Mouse (Mus musculus) heart, adult 11 months (tissue): ENCODE measurements around the gene Plcg1.
A peak's percentile ranks its signal among the peaks of the same experiment; 100 is the strongest.

Source experiments
- DNase-seq: peaks from one replicate; pipeline ENCODE4 v3.0.0; 2022

Gene Plcg1

DNA sequence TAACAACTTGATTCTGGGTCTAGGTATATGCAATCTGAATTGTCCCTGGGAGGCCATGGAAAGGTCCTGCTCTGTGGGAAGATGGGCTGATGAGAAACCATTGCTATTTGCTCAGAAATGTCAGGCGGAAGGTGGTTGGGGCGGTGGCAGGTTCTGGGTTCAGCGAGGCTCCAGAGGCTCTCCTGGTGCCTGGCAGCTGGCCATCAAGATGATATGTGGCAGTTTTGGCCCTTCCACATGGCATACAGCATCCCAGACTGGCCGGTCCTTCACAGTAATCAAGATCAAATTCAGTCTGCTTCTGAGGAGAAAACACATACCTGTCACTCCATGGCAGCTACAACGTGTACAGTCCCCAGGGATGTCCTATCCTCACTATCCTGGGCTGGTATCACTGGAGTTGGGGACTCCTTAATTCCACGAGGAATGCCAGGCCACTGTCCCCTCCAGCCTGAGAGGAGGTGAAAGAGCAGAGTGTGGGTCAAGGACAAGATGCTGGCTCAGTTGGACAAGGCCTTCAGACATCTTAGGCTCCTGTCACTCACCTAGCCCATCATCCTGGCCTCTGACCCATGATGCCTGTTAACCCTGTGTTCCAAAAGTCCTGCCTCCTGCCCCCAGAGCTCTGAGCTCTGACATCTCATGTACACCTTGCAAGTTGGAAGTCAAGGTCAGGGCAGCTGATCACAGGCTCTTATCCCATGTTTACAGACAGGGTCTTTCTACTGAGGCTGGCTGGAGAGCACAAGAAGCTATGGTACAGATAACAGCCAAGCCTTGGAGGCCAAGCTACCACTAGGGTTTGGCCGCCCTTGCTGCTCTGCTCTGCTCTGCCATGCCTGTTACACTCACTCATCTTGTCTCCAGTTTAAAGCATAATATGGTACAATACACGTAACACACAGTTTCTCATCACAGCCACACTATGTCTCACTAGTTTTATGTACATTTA lies 40.5 kb downstream of the Plcg1 start:
- peak; percentile 88 for DNase-seq

DNA sequence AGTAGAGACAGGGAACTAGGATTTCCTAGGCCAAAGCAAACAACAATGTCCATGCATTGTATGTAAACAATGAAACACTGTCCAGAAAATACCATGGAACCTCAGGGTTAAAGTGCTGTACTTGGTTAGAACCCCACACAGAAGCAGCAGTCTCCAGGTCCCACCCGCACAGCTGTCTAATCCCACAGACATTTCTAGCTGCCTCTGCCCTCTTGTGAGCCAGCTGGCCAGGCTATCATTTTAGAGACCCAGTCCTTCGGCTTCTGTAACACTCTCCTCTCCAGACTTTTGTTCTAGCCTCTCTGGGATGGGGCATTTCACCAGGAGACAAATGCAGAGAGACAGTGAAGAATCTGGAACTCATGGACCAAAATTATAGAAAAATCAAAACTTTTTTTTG lies 46.9 kb downstream of the Plcg1 start:
- DNase-seq, result peak; percentile 81

DNA sequence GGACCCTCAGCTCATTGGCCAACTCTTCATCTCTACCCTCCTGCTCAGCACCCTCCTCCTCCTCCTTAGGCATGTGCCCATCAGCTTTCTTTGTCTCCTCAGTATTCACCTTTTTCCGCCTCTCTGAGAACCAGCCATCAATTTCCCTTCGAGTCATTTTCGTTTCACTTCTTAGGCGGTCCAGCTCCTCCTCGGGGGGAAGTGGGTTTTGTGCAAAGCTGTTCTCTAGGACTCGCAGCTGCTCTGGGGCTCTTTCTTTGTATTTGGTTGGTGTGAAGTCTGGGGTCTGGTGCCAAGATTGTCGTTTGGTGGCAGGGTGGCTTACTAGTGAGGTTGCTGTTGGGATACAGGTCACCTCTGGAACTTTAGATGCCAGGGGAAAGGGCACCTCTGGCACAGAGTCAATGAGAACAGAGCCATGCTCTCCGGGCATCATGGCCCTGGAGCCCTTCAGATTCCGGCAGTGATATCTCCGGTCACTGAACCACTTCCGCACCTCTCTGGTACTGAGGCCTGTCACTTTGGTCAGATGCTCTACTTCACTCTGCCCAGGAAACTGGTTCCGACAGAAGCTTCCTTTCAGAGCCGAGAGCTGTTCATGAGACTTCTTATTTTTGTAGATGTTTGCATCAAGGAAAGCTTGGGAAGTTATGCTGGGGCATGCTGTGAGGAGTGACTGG lies 49.2 kb downstream of the Plcg1 start:
- peak; percentile 87 for DNase-seq

DNA sequence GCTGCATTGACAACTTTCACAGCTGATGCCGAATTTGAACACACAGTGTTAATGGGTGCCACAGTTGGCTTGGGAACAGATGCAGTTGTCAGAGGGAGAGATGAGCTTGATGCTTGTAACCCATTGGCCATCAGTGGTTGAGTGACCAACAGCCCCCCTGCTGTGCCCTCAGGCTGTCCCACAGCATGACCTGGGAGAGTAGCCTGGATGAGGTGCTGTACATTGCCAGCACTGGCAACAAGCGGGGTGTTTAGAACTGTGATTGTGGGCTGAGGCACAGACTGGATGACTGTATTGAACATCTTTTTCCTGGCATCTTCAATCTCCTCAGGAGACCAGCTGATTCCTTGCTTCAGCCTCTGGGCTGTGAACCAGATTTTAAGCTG lies 49.7 kb downstream of the Plcg1 start:
- DNase-seq, result no peak

DNA sequence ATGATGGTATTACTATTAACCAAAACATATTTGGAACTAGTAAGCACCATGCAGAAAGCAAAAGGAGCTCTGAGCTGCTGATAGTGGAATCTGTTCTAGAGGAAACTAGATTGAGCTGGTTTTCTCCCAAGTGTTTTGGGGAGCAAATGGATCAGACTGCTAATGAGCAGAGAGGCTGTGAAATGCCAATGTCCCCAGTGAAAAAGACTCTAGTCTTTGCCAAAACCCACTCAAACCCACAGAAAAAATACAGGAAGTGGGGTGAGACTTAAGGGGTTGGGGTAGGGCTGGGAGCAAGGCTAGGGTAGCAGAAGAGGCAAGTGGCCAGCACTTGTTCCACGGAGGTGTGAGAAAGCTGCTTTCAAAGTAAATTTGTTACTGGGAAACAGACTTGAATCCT lies 55.2 kb downstream of the Plcg1 start:
- DNase-seq, result no peak

DNA sequence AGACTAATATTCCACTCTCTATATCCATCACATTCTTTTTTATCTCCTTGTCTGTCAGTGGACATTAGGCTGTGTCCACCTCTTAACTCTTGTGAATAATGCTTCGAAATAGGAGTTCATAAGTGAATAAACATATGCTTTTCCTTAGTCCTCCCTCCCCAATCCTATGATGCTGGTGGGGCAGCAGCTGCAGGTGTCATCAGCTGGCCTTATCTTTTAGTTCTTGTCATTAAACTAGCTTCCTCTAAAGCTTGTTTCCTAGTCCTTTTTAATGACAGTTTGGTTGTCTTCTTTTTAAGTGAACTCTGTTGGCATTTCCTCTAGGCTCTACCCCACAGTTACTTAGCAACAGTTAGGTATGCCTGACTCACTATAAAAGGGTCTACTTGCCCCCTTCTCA lies 57.9 kb downstream of the Plcg1 start:
- DNase-seq, result peak; percentile 92

DNA sequence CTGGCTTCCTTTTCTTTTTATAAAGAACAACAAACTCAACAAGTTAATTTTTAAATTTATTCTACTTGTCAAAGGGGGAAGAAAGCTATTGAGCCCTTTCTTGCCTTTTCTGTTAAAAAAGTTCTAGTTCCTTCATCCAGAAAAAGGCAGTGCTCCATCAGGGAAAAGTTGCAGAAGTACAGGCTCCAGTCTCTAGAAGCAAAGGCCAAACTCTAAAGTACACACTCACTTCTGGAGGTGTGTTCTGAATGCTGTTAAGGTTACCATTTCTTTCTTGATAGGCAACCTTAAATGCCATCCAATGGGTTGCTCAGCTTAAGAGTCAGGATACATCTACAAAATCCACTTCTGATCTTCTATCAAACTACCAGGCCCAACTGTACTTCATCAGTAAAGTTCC lies 58.6 kb downstream of the Plcg1 start:
- DNase-seq, result peak; percentile 34

DNA sequence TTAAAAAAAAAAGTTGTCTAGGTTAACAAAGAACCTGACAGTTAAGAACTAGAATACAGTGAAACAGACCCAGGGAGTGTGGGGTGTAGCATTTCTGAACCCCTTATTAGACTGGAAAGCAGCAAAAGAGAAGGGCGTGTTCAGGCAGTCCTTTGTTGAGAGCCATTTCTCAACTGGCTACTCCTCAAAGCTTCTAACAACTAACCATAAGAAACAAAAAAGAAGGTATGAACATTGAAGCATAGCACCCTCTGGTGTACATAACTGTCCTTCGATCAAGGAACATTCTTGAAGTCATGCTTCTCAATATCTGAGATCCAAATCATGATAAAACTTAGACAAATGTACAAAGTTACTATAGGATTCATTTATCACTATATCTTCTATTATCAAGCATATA lies 62.0 kb downstream of the Plcg1 start:
- peak; percentile 69 for DNase-seq

DNA sequence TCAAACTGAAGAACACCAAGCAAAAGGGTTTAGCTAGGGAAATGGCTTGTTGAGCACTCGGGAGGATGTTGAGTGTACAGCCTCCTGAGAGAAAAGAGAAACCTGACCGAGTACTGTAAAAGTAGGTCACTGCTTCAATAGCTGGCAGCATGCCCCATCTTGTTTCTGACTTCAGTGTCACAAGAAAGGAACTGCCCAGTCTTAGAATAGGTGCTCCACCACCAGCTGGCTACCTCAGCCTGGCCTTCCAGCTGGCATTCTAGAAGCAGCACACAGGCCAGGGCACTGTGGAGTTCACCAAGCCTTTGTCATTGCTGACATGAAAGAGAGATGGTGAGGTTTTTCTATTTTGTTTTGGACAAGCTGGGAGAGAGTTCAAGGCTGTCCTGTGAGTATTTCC lies 65.9 kb downstream of the Plcg1 start:
- DNase-seq, result peak; percentile 97

DNA sequence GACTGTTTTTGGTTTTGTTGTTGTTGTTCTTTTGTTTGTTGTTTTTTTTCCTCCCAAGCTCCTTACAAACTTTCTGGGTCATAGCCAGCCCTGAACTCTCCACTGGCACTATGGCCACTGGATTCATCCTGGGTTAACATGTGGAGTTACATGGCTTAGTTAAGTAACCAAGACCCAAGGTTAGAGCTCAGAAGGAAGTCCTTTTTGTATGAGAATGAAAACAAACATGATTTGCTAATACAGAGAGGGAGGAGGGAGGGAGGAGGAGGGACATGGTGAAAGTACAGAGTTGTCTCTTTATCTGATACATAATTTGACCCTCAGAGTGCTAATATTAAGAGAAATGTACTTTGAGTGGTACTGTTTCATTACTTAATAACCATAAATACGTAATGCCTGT lies 67.1 kb downstream of the Plcg1 start:
- DNase-seq, result peak; percentile 78

DNA sequence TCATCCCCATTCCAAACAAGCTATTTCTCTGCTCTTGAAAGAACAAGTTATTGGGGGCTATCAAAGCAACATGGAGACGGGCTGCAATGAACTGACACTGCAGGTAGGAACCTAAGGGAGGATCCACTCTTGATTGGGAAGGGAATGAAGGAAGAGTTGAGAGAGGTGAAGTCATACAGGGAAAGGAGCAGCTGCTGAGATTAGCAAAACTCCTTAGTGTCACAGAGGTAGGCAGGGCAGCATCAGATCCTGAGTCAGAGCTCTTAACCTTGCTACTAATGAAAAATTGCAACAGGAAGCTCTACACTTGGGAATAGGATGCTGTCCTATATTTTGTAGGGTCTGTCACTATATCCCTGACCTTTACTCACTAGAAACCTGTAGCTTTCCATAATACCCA lies 69.9 kb downstream of the Plcg1 start:
- DNase-seq, result peak; percentile 55

DNA sequence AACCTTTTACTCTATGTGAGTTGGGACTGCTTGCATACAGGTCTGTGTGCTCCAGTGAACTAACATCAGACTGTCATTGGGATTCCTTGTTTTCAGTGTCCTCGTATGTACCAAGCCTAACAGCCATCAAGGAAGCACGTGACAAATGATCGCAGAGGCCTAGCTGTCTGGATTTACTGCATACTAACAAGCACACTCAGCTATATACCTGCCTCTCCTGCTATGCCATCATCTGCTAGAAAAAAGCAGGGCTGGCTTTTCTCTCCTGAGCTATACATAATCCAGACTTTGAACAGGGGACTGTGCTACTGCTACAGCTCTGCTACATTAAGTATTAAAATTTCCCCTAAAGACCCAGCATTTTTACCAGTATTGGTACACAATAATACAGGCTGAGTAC lies 71.2 kb downstream of the Plcg1 start:
- DNase-seq, result peak; percentile 55

DNA sequence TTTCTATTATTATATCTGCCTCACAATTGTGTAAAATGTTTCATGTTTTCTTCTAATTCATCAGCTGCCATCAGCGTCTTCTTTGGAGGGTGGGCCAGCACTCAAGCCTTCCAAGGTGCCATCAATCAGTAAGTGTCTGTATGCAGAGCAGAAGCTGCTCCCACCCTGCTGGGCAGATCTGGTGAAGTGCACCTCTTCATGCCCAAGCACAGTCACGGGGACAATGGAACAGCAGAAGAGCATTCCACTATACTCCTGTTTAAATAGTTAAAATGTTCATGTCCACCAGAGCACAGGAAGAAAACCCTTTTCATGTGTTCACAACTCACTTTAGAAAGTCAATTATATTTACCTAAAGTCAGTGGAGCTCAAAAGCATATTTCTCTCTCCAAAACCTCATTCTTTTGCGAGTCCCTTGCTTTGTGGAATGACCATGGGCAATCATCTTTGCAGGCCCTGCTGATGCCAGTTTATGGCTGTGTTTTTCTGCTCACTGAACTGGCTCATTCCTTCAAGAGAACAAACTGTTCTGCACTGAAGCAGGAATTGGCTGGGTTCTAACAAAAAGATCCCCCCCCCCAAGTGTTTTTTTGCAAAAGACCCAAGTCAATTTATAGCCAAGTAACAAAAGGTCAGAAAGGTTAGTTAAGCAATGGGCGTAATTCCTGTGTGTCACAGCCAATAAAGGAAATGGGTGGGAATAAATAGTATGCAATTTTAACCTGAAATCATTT lies 73.9 kb downstream of the Plcg1 start:
- peak; percentile 97 for DNase-seq

DNA sequence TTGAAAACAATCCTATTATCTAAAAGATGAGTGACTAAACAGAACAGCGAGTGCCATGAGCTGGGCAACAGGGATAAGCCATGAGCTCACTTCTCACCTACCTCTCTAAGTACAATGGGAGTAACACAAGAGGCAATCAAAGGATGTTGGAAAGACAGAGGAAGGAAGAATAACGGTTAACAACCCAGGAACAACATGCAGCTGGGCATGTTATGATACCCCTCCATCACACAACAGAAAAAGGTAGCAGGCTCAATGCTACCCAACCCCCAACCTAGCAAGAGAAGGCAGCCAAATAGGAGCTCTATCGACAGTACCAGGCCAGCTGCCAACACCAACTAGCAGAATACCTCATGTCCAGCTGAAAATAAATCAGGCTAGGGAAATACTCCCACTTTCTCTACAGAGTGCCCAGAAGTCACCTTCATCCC lies 75.0 kb downstream of the Plcg1 start:
- DNase-seq, result peak; percentile 98

DNA sequence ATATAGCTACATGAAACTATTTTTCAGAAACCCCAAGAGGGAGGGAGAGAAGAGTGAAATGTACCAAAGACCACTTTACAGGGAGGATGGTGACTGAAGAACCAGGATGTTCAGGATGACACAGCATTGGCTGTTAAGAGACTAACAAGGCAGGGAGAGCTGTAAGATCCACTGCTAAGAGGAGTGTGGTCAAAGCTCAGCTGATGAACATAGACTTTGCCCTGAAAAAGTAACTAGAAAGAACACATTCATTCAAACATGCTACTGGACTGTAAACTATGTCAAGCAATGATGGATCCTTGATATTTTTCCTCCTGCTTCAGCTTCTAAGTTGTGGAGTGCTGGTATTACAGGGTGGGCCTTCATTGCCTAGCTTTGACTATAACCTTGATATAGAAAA lies 79.3 kb downstream of the Plcg1 start:
- no peak for DNase-seq

DNA sequence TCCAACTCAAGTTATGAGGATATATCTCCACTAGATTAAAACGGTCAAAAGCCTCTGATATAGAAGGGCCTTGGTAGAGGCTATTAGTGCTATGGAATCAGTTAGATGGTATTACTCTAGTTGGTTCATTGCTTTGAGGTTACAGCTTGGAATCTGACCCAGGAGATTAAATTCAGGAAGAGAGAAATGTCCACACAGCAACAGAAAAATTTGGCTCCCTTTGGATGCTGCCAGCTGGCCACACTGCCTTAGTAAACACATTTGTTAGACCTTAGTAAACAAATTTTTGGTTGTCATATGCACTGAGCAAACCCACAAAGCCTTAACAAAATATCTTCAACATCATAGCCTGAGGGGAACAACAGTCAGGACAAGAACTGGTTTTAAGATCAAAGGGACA lies 79.7 kb downstream of the Plcg1 start:
- DNase-seq, result peak; percentile 55
